Comparison of ENCODE assay signal across 22 mouse cellular contexts in the genomic region with DNA sequence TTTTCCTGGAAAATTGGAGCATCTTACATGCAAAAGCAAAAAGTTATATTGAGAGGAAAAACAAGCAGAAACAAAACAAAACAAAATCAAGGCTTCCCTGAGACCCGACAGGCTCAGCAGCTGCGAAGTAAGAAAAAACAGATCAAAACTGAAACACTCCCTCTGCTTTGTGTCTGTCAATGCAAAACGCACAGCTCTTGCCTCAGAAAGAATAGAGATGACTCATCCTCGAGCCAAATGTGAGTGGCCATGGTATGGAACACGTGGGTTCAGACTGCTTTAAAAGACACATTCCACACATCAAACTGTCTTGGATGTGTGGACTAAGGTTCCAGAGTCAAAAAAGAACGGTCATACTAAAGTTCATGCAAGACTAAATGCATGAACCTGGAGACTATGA.
"Had no signal": no experiment of that assay in that cellular context is flagged by ENCODE, and none has a peak within 500 bp of the region (broad histone marks: within the 10 kb centered on the region; RNA-seq: fewer than 3 reads in every experiment).

No protein-coding gene starts in this region.

- DNase-seq: gastrocnemius, postnatal 14 days; gastrocnemius, postnatal 36 days; heart, adult 18-20 months; heart, postnatal 14 days; heart, postnatal 36 days; kidney, adult 11 months; kidney, adult 2 months; kidney, adult 9 months; kidney, postnatal 14 days; kidney, postnatal 36 days; layer of hippocampus, adult 9-11 months; layer of hippocampus, postnatal 36 days; liver had no signal

- H3K4me2 ChIP-seq: heart, embryonic 12.5 days; hindbrain, embryonic 13.5 days; hindbrain, embryonic 15.5 days; kidney, embryonic 15.5 days; limb, embryonic 12.5 days; liver, embryonic 11.5 days had no signal

- H3K4me3 ChIP-seq: heart, embryonic 10.5 days; heart, embryonic 12.5 days; hindbrain, embryonic 13.5 days; hindbrain, embryonic 15.5 days; kidney, embryonic 15.5 days; left cerebral cortex, adult 2 months; limb, embryonic 10.5 days; limb, embryonic 12.5 days had no signal

- H3K36me3 ChIP-seq: heart, embryonic 10.5 days; heart, embryonic 12.5 days; hindbrain, embryonic 13.5 days; hindbrain, embryonic 15.5 days; kidney, embryonic 15.5 days; limb, embryonic 10.5 days; limb, embryonic 12.5 days had no signal

- H3K27me3 ChIP-seq: heart, embryonic 12.5 days; hindbrain, embryonic 13.5 days; hindbrain, embryonic 15.5 days; kidney, embryonic 15.5 days; limb, embryonic 12.5 days had no signal
